Mouse (Mus musculus): ENCODE measurements around the gene Dcaf5.

GRCm38 (mm10) chr12:80396397-80396796, 40.0 kb downstream of the Dcaf5 start:
- TF ChIP-seq CTCF (IDR thresholded peaks at IDR 0.05; ENCODE audit: control insufficient read depth, insufficient read depth, insufficient replicate concordance, low read depth, low read length) (no peak), POLR2A (IDR thresholded peaks at IDR 0.05; ENCODE audit: control insufficient read depth, low read depth, low read length) (no peak)
